Mouse (Mus musculus) bone marrow, adult 2 months (tissue): Measurements from ENCODE around the gene Map4k4. TPM values are rescaled to one million over a fixed set of nuclear protein-coding genes. Genes with fewer than 3 reads are reported as not detected.

Experiments used
- H3K27ac ChIP-seq: fragments of 200-500 bp; 2 replicates; pipeline ENCODE4 v1.5.1; 2012; ENCODE audit warnings: low read depth, mild to moderate bottlenecking, control low read depth, inconsistent platforms, low read length; ENCODE audit not compliant: control insufficient read depth, poor library complexity, insufficient read depth
- H3K4me1 ChIP-seq: fragments of 200-500 bp; 2 replicates; pipeline ENCODE4 v1.6.1; 2011; ENCODE audit warnings: low read length; ENCODE audit not compliant: control insufficient read depth, insufficient read depth
- H3K4me3 ChIP-seq: fragments of 200-500 bp; replicated peaks from 2 replicates; pipeline ENCODE3; 2011; ENCODE audit warnings: mild to moderate bottlenecking, low read depth, low read length, control low read depth; ENCODE audit not compliant: control insufficient read depth
- CTCF ChIP-seq: fragments of 200-500 bp; IDR thresholded peaks from 2 replicates; pipeline ENCODE4 v1.5.1; 2011; ENCODE audit warnings: low read length, control low read depth; ENCODE audit not compliant: control insufficient read depth, insufficient read depth
- POLR2A ChIP-seq: fragments of 200-500 bp; IDR thresholded peaks from 2 replicates; pipeline ENCODE4 v1.6.1; 2011; ENCODE audit warnings: low read depth, mild to moderate bottlenecking, control low read depth, low read length, borderline replicate concordance; ENCODE audit not compliant: control insufficient read depth
- WGBS: fragments of 180-500 bp; shearing (Covaris S2); methylation state at CpG from one replicate; pipeline ENCODE4 v1.1.7; 2018; 5-methylcytosine and 5-hydroxymethylcytosine counted together
- polyA plus RNA-seq: library from polyadenylated mRNA; stranded (reverse); fragments of >200 nt; gene quantifications from 2 replicates; pipeline ENCODE4 v1.2.4, GENCODE M21; 2011; ENCODE audit warnings: low replicate concordance; ENCODE audit not compliant: missing spikeins, insufficient read depth, insufficient read length

Map4k4 gene
- polyA plus RNA-seq, 1 experiment = 69.2 TPM

DNA sequence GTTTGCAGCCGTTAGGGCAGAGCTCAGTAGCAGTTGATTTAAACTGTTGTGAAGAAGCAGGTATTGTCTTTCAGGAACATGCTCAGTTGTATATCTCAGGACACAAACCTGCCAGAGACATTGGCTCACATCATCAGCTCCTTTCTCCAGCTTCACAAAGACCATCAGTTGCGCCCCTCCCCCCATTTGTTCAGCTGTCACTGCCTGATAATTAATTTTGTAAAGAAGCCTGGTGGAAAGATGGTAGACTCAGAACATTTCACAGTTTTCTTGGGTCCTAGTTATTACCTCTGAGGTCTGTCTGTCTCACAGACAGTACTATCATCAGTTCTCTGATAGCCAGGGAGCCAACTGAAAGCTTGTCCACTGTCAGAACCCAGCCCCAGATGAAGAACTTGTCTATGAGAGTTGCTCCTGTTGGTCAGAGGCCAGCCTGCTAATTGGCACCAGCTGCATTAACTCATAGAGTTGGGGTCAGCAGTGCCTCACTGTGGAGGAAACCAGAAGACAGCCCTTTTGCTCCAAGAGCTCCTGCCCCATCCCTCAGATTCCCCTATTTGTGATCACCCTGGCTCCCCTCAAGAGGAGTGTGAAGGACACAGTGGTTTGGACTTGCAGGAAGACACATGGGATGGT lies 69.2 kb downstream of the Map4k4 start:
- H3K27ac ChIP-seq = no peak overlapping the region
- no peak overlapping the region for H3K4me3 ChIP-seq
- H3K4me1 ChIP-seq = peaks cover 2% of the 10 kb centered on the region; the same call in 1 of the 2 replicates
- TF ChIP-seq POLR2A (no peak), CTCF (no peak)
- WGBS = 65% methylated on average over 2 of the region's 2 CpGs

DNA sequence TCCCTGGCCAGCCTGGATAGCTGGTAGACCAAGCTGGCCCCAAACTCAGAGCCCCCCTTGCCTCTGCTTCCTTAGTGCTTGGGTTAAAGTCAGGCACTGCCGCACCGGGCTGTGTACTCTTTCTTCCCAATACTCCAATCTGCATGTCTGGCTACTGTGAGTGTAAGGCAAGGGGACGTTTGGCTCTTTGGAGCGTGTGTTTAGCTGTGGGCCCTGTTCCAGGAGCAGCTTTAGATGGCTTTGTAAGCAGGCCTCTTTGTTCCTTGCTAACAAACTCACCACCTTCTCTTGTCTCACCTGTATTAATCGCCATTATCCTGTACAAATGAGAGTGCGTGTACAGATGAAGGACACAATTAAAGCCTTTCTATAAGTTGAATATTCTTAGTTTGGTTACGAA lies 71.7 kb downstream of the Map4k4 start:
- Histone ChIP-seq H3K4me3 (no peak overlapping the region), H3K4me1 (peaks cover 2% of the 10 kb centered on the region; the same call in 1 of the 2 replicates), H3K27ac (no peak overlapping the region)
- TF ChIP-seq CTCF (no peak), POLR2A (no peak)
- WGBS = 88% methylated on average over 7 of the region's 7 CpGs

DNA sequence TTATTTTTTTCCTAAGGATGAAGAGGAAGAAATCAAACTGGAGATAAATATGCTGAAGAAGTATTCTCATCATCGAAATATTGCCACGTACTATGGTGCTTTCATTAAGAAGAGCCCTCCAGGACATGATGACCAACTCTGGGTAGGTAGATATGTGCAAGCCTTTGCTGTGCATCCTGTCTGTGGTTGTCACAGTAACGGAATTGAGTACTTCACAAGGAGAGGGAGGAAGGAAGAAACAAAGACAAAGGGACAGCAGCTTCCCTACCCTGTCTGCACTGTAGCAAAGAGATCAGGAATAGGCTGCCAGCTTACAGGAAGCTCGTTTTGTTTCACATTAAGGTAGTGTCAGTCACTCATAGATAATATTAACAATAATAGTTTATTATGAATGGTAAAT lies 73.2 kb downstream of the Map4k4 start:
- no peak for TF ChIP-seq CTCF
- TF ChIP-seq POLR2A = no peak
- H3K4me3 ChIP-seq = no peak overlapping the region
- WGBS = 34% methylated on average over 4 of the region's 4 CpGs
- H3K27ac ChIP-seq = no peak overlapping the region
- H3K4me1 ChIP-seq = peaks cover 2% of the 10 kb centered on the region; the same call in 1 of the 2 replicates

DNA sequence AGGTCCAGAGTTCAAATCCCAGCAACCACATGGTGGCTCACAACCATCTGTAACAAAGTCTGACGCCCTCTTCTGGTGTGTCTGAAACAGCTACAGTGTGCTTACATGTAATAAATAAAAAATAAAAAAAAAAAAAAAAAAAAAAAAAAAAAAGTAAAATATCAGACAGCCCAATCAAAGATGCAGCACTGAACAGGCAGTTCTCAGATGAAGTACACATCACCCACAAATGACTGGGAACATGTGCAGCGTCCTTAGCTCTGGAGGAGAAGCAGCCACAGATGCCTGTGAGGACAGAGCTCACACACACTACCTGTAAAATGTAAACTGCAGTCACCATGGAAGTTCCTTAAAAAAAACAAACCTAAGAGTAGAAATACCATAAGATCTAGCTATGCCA lies 74.3 kb downstream of the Map4k4 start:
- no peak overlapping the region for H3K27ac ChIP-seq
- WGBS = 81% methylated on average over 2 of the region's 2 CpGs
- H3K4me1 ChIP-seq = peaks cover 2% of the 10 kb centered on the region; the same call in 1 of the 2 replicates
- H3K4me3 ChIP-seq = no peak overlapping the region
- TF ChIP-seq POLR2A (no peak), CTCF (no peak)

DNA sequence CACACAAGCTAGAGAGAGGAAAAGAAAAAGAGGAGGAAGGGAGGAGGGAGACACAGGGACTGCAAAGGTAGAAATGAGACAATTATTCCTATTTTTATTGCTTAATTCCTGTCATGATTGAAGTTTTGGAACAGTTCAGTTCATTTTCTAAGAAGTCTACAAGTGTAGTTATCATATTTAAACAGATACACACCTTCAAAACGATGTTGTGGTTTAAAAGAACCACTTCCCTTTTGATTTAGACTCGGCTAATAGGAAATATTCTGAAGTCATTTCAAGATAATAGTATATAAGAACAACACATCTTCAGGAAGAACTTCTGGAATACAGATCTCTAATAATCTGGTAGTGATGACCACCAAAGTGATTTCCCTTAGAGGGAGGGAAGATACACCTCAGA lies 75.4 kb downstream of the Map4k4 start:
- Histone ChIP-seq H3K27ac (no peak overlapping the region), H3K4me1 (peaks cover 2% of the 10 kb centered on the region; the same call in 1 of the 2 replicates), H3K4me3 (no peak overlapping the region)
- WGBS = 2% methylated on average over 2 of the region's 2 CpGs
- TF ChIP-seq CTCF (no peak), POLR2A (no peak)

DNA sequence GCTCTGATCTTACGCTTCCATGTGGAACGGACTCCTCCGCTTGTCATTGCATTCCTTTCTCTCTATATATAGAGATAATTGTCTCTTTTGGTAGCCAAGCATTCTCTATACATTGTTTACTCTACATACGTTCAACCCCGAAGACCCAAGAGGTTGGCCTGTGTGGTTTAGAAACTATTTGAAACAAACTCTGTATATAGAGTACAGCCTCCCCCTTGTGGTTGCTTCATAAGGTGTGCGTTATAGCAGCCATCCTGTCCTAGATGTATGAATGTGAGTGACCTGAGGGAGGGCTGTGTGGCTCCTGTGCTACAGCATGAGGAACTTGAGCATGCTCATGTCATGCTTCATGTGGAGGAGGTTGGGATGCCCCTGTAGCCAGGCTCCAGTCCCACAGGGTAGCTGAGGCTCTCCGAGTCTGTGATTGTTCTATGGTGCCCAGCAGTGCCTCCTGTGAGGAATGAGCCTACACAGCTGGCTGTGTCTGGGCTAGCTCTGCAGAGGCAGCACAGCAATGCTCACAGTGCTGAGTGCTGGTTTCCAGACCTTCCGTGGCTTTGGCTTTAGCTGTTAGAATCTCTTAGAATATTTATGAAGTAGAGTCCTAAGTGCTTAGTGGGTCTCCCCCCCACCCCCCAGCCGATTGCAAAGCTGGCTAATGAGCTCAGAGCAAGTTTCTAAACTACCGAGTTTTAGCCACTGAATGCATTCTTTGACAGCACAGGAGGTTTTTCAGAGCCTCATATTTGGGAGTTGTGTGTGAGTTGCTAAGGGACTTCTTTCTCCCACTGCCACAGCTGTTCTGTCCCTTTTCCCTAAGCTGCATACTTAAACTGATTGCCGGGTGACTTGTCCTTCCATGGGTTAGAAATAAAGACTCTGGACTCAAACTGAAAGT lies 76.4 kb downstream of the Map4k4 start:
- H3K4me3 ChIP-seq = no peak overlapping the region
- no peak overlapping the region for H3K27ac ChIP-seq
- TF ChIP-seq CTCF = no peak
- no peak for TF ChIP-seq POLR2A
- H3K4me1 ChIP-seq = peaks cover 2% of the 10 kb centered on the region; the same call in 1 of the 2 replicates
- WGBS = 71% methylated on average over 11 of the region's 11 CpGs

DNA sequence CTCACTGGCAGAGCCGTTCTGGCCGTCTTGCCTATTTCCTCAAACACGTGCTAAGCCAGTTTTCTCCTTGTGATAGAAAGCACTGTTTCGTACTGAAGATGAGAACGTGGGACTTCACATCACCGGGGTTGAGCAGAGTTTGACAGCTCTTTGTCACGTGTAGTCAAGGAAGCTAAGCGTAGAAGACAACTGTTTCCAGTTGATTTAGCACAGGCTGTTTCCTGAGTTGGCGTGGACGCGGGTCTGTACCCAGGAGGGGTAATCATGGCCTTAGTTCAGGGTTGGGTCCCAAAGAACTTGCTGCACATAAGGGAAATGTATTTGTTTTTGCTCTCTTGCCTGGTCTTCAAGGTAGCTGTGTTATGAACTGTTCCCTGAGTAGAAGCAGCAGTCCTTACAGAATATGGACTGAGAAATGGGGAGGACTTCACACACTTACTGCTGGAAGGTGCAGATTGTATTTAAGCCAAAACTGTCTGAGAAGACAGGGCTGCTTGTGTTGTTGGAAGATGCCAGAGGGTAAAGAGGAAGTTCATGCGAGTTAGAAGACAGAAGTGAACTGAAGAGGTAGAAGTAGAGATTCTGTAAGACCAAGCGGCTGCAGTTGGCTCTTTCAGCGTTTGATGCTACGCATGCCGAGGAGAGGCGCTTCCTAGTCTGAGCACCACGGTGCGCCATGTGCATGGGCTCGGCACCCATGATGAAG lies 78.2 kb downstream of the Map4k4 start:
- no peak overlapping the region for H3K27ac ChIP-seq
- peaks cover 2% of the 10 kb centered on the region; the same call in 1 of the 2 replicates for H3K4me1 ChIP-seq
- 37% methylated on average over 20 of the region's 20 CpGs for WGBS
- TF ChIP-seq CTCF = no peak
- no peak for TF ChIP-seq POLR2A
- H3K4me3 ChIP-seq = no peak overlapping the region
